Mouse (Mus musculus) forebrain, embryonic 13.5 days (tissue): ENCODE data around the gene Lypd5. TPM values are rescaled to one million over a fixed set of nuclear protein-coding genes. Genes with fewer than 3 reads are reported as not detected.

Experiments used
- ATAC-seq: fragments of 200-750 bp; cut with Nextera tagmentation; 2 replicates; pipeline ENCODE4 v1.8.0; 2017
- H3K27ac ChIP-seq: fragments of 300-500 bp; sonication (generic); 2 replicates; pipeline ENCODE4 v1.5.1; 2015; ENCODE audit warnings: inconsistent platforms, mild to moderate bottlenecking, moderate library complexity
- H3K27me3 ChIP-seq: fragments of 300-500 bp; sonication (generic); 2 replicates; pipeline ENCODE4 v1.6.1; 2015; ENCODE audit warnings: mild to moderate bottlenecking, inconsistent platforms
- H3K36me3 ChIP-seq: fragments of 300-500 bp; sonication (generic); 2 replicates; pipeline ENCODE4 v1.6.1; 2015; ENCODE audit warnings: mild to moderate bottlenecking, inconsistent platforms; ENCODE audit not compliant: poor library complexity, severe bottlenecking
- H3K4me1 ChIP-seq: fragments of 300-500 bp; sonication (generic); 2 replicates; pipeline ENCODE4 v1.6.1; 2015; ENCODE audit warnings: inconsistent platforms
- H3K4me2 ChIP-seq: fragments of 300-500 bp; sonication (generic); 2 replicates; pipeline ENCODE4 v1.6.1; 2015; ENCODE audit warnings: inconsistent platforms, mild to moderate bottlenecking, moderate library complexity
- H3K4me3 ChIP-seq: fragments of 300-500 bp; sonication (generic); 2 replicates; pipeline ENCODE4 v1.5.1; 2015; ENCODE audit warnings: mild to moderate bottlenecking, inconsistent platforms
- H3K9ac ChIP-seq: fragments of 300-500 bp; sonication (generic); 2 replicates; pipeline ENCODE4 v1.6.1; 2015; ENCODE audit warnings: mild to moderate bottlenecking, inconsistent platforms
- H3K9me3 ChIP-seq: fragments of 300-500 bp; sonication (generic); replicated peaks from 2 replicates; pipeline ENCODE4 v1.6.1; 2016; ENCODE audit warnings: inconsistent platforms
- WGBS: fragments of 180-500 bp; shearing (Covaris S2); methylation state at CpG from one replicate; pipeline ENCODE4 v1.1.7; 2015; 5-methylcytosine and 5-hydroxymethylcytosine counted together
- polyA plus RNA-seq: library from polyadenylated mRNA; unstranded; fragments of >200 nt; fragmentation: Nextera tagmentation; extraction: Ambion mirVana; gene quantifications from 2 replicates; pipeline ENCODE4 v1.2.1, GENCODE M21; 2015

Lypd5 gene
- polyA plus RNA-seq, result not detected in 2 replicates

- H3K9me3 ChIP-seq, result no peaks in the 10 kb centered on the region; the same call in 1 of the 2 replicates
- WGBS, result 34% methylated on average over 6 of the region's 6 CpGs
- no peak within 1 kb of the TSS for H3K4me2 ChIP-seq
- H3K36me3 ChIP-seq, result no peaks in the 10 kb centered on the region
- ATAC-seq, result no peak
- no peak within 1 kb of the TSS for H3K4me3 ChIP-seq
- peaks cover 4% of the 10 kb centered on the region; the same call in 1 of the 2 replicates for H3K27me3 ChIP-seq
- no peak within 1 kb of the TSS for H3K27ac ChIP-seq
- no peak within 1 kb of the TSS for H3K9ac ChIP-seq
- no peaks in the 10 kb centered on the region for H3K4me1 ChIP-seq
Measured at GRCm38 (mm10) chr7:24348896-24349295, at the start of gene Lypd5. TSS of gene Lypd5 (plus strand) at chr7:24349196.

DNA sequence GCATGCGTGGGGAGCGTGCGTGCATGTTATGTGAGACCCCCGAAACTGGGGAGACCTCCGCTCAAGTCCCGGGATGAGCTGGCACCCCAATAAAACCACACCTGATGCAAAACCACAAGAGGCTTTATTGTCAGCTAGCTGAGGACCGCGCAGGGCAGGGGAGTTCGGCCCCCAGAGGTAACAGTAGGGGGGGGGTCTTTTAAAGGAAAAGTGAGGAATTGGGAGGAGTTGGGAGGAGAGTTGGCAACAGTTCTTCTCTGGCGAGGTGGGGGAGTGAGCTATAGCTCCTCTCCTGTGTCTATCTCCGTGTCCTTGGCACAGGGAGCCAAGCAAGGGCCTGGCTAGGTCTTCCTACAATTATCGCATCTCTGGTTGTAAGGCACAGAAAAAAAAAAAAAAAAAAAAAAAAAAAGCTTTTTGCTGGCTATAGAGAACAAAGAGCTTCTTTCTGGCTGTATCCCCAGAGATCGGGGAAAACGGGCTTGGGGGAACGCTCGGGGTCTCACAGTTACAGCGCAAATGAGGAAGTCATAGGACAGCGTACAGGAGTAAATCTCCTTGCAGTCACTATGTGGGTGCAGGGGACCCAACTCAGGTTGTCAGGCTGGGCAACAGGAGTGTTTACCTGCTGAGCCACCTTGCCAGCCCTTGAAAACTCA lies 49.0 kb upstream of the Lypd5 start:
- Histone ChIP-seq H3K27ac (peak overlapping the region; percentile 93), H3K36me3 (peaks cover 56% of the 10 kb centered on the region)
- ATAC-seq, result peak; percentile 57

GRCm38 (mm10) chr7:24300771-24301282 lies 48.2 kb upstream of the Lypd5 start, which contains the start of gene Zfp61:
TSS of gene Zfp61 (minus strand) at chr7:24301232.
- ATAC-seq, result peak; percentile 75
- Histone ChIP-seq H3K4me1 (peaks cover 22% of the 10 kb centered on the region), H3K4me3 (peak within 1 kb of the TSS; percentile 69), H3K27me3 (no peaks in the 10 kb centered on the region), H3K36me3 (peaks cover 51% of the 10 kb centered on the region), H3K9ac (peak within 1 kb of the TSS; percentile 86), H3K27ac (peak within 1 kb of the TSS; percentile 93), H3K9me3 (no peaks in the 10 kb centered on the region), H3K4me2 (peak within 1 kb of the TSS; percentile 88)
- WGBS, result 1% methylated on average over 13 of the region's 13 CpGs

More for the DNA sequence above, 49.0 kb upstream of the Lypd5 start:
- peak overlapping the region; percentile 86 for H3K9ac ChIP-seq
- peaks cover 22% of the 10 kb centered on the region for H3K4me1 ChIP-seq
- H3K9me3 ChIP-seq, result no peaks in the 10 kb centered on the region
- peak overlapping the region; percentile 88 for H3K4me2 ChIP-seq
- WGBS, result under 1% methylated on average over 18 of the region's 18 CpGs
- no peaks in the 10 kb centered on the region for H3K27me3 ChIP-seq
- peak overlapping the region; percentile 69 for H3K4me3 ChIP-seq

DNA sequence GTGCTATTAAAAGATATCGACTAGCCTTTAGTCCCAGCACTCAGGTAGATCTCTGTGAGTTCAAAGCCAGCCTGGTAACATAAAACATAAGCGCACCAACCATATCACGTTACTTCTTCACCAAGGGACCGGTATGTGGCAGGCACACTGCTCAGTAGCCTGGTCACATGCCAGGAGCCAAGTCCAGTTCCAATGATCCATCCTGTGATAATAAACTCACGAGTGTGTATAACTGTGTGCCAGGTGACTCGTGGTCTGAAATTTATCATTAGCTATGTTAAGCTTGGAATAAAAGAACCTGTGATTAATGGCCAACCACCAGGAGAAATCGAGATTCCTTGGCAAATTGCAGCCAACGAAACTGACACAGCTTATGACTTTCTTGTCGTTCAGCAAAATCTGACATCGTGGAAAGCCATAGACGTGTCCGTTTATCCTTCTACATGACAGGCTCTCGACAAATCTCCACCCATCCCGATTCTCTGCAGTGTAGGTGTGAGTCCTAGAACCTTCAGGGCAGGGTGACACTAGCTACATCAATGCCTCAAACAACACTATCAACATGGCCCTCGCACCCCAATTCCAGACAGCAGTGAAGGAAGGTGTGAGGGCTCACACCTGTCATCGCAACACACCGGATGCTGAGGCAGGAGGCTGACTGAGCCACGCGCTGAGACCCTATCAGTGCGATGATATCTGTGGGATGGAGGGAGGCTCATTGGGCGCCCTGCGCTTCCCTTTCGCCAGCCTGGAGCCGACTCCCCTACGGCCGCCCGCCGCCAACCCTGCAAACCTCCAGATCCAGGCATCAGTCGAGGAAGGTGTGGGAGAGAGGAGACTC lies 33.0 kb upstream of the Lypd5 start:
- peaks cover 10% of the 10 kb centered on the region for H3K27me3 ChIP-seq
- no peak; the same call in 1 of the 2 replicates for ATAC-seq
- WGBS, result 34% methylated on average over 29 of the region's 29 CpGs
- H3K4me1 ChIP-seq, result peaks cover 12% of the 10 kb centered on the region
- peaks cover 14% of the 10 kb centered on the region for H3K36me3 ChIP-seq
- H3K4me2 ChIP-seq, result peak overlapping the region; percentile 86
- peak overlapping the region; percentile 72 for H3K27ac ChIP-seq
- peak overlapping the region; percentile 84 for H3K9ac ChIP-seq
- no peaks in the 10 kb centered on the region for H3K9me3 ChIP-seq
- peak overlapping the region; percentile 64 for H3K4me3 ChIP-seq

DNA sequence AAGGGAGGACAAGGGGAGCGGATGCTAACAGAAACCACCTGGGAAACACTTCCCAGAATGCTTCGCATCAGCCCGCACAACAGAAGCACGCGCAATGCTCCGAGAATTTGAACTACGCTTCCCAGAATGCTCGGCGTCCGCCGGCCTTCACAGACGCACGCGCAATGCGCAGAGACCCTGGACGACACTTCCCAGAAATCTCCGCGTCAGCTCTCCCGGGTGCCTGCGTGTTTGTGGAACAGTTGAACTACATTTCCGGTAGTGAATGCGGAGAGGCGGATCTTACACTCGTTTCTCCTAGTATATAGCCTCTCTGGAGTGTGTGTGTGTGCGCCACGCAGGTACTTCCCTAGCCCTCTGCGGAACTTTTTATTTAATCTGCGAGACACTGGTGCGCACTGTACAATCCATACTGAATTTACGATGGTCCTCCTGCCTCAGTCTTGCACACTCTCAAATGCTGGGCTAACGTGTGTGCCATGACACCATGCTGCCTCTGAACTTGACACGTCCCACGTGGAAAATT lies 32.4 kb upstream of the Lypd5 start, which contains the start of gene Zfp94:
TSS of gene Zfp94 (minus strand) at position 100 of the 526 bp plus-strand sequence.
- Histone ChIP-seq H3K27ac (peak within 1 kb of the TSS; percentile 72), H3K4me2 (peak within 1 kb of the TSS; percentile 86), H3K4me3 (peak within 1 kb of the TSS; percentile 64), H3K4me1 (peaks cover 12% of the 10 kb centered on the region), H3K27me3 (peaks cover 10% of the 10 kb centered on the region), H3K9ac (peak within 1 kb of the TSS; percentile 84), H3K9me3 (no peaks in the 10 kb centered on the region), H3K36me3 (peaks cover 7% of the 10 kb centered on the region)
- peak; percentile 97 for ATAC-seq
- WGBS, result under 1% methylated on average over 33 of the region's 33 CpGs

- no peak for ATAC-seq
- peaks cover 12% of the 10 kb centered on the region for H3K4me1 ChIP-seq
- H3K27me3 ChIP-seq, result peaks cover 10% of the 10 kb centered on the region
- H3K4me2 ChIP-seq, result no peak overlapping the region
- 81% methylated on average over 6 of the region's 6 CpGs for WGBS
- peaks cover 3% of the 10 kb centered on the region for H3K9me3 ChIP-seq
- H3K4me3 ChIP-seq, result no peak overlapping the region
- H3K9ac ChIP-seq, result no peak overlapping the region
- no peaks in the 10 kb centered on the region for H3K36me3 ChIP-seq
- no peak overlapping the region for H3K27ac ChIP-seq
Measured at GRCm38 (mm10) chr7:24318942-24319341, 30.1 kb upstream of the Lypd5 start.

- Histone ChIP-seq H3K9me3 (peaks cover 11% of the 10 kb centered on the region), H3K36me3 (no peaks in the 10 kb centered on the region), H3K4me3 (no peak overlapping the region), H3K9ac (no peak overlapping the region), H3K27me3 (peaks cover 10% of the 10 kb centered on the region), H3K27ac (no peak overlapping the region), H3K4me2 (no peak overlapping the region), H3K4me1 (peaks cover 15% of the 10 kb centered on the region)
- 80% methylated on average over 4 of the region's 4 CpGs for WGBS
- ATAC-seq, result no peak
Measured at GRCm38 (mm10) chr7:24322593-24322992, 26.4 kb upstream of the Lypd5 start.

- peaks cover 11% of the 10 kb centered on the region for H3K9me3 ChIP-seq
- no peaks in the 10 kb centered on the region for H3K27me3 ChIP-seq
- H3K9ac ChIP-seq, result 0 out of 2 replicates have a peak overlapping the region, but pooled peaks have one; percentile 55
- 67% methylated on average over 6 of the region's 6 CpGs for WGBS
- no peak overlapping the region for H3K4me3 ChIP-seq
- H3K36me3 ChIP-seq, result no peaks in the 10 kb centered on the region
- peaks cover 15% of the 10 kb centered on the region for H3K4me1 ChIP-seq
- peak overlapping the region; percentile 62 for H3K4me2 ChIP-seq
- no peak for ATAC-seq
- peak overlapping the region; percentile 40; the same call in 1 of the 2 replicates for H3K27ac ChIP-seq
Measured at GRCm38 (mm10) chr7:24325197-24325596, 23.8 kb upstream of the Lypd5 start.

- 6% methylated on average over 13 of the region's 13 CpGs for WGBS
- peak; percentile 80; the same call in 1 of the 2 replicates for ATAC-seq
- no peaks in the 10 kb centered on the region for H3K36me3 ChIP-seq
- peak overlapping the region; percentile 40 for H3K27ac ChIP-seq
- peak overlapping the region; percentile 34 for H3K4me3 ChIP-seq
- no peaks in the 10 kb centered on the region for H3K27me3 ChIP-seq
- H3K4me2 ChIP-seq, result peak overlapping the region; percentile 62
- H3K9ac ChIP-seq, result peak overlapping the region; percentile 55
- H3K9me3 ChIP-seq, result peaks cover 11% of the 10 kb centered on the region
- H3K4me1 ChIP-seq, result peaks cover 15% of the 10 kb centered on the region
Measured at GRCm38 (mm10) chr7:24325675-24326128, 23.3 kb upstream of the Lypd5 start.

- Histone ChIP-seq H3K4me1 (peaks cover 15% of the 10 kb centered on the region), H3K9me3 (peaks cover 11% of the 10 kb centered on the region), H3K4me2 (peak overlapping the region; percentile 62), H3K27ac (peak overlapping the region; percentile 40; the same call in 1 of the 2 replicates), H3K27me3 (no peaks in the 10 kb centered on the region), H3K4me3 (peak overlapping the region; percentile 34), H3K36me3 (no peaks in the 10 kb centered on the region), H3K9ac (peak overlapping the region; percentile 55)
- ATAC-seq, result peak; percentile 76; the same call in 1 of the 2 replicates
- 38% methylated on average over 20 of the region's 20 CpGs for WGBS
Measured at GRCm38 (mm10) chr7:24326273-24327135, 22.5 kb upstream of the Lypd5 start.
